Mouse (Mus musculus) activated CD4-positive, CD25-positive, alpha-beta regulatory T cell, adult 9 weeks (primary cell): ENCODE measurements around the gene Gm21739. TPM values are rescaled to one million over a fixed set of nuclear protein-coding genes. Genes with fewer than 3 reads are reported as not detected.

ENCODE experiments used
- polyA plus RNA-seq: library from polyadenylated mRNA; unstranded; fragments of 100-300 nt; shearing (Covaris generic); gene quantifications from one replicate; pipeline ENCODE4 v1.2.1, GENCODE M21; 2017

The Gm21739 gene
- not detected for polyA plus RNA-seq

DNA sequence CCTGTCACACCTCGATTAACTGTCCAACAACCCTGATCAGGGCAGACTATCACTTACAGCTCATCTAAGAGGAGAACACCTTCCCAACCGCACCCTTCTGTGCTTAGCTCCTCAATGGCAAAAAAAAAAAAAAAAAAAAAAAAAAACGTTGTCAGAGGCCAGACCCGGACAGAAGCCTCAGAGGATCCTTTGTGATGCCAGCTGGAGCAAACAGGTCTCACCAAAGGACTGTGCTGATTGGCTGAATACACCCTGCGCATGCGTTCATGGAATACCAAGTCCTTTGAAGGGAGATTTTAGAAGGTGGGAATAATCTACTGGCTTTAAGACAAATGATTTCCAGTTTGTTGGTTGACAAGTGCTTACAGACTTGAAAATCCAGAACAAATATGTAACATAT lies at the start of gene Gm21739:
TSS of gene Gm21739 (minus strand) at position 101 of the 400 bp plus-strand sequence.

